Mouse (Mus musculus) heart, embryonic 14.5 days (tissue): Measurements from ENCODE around the gene Tmem235. TPM values are rescaled to one million over a fixed set of nuclear protein-coding genes. Genes with fewer than 3 reads are reported as not detected.

Experiments used
- ATAC-seq: fragments of 200-750 bp; cut with Nextera tagmentation; 2 replicates; pipeline ENCODE4 v1.8.0; 2017; ENCODE audit warnings: low read depth, moderate TSS enrichment; ENCODE audit not compliant: insufficient number of reproducible peaks, insufficient read depth, low FRiP score
- H3K27ac ChIP-seq, 2 experiments: fragments of 200-500 bp in 1 of 2; fragments of 300-500 bp in 1 of 2; sonication (generic) in 1 of 2; replicated peaks in 1 of 2; 2 replicates each; pipeline ENCODE4 v1.5.1; 2012 to 2014; ENCODE audit warnings: low read depth in 2 of 2, low read length in 2 of 2, control low read depth in 1 of 2, mild to moderate bottlenecking in 1 of 2, mixed read lengths in 1 of 2; ENCODE audit not compliant: control insufficient read depth in 1 of 2, insufficient read depth in 1 of 2
- H3K27me3 ChIP-seq: fragments of 300-500 bp; sonication (generic); 2 replicates; pipeline ENCODE4 v1.6.1; 2014; ENCODE audit warnings: mild to moderate bottlenecking, low read length, control low read depth; ENCODE audit not compliant: control insufficient read depth, insufficient read depth
- H3K36me3 ChIP-seq: fragments of 300-500 bp; sonication (generic); 2 replicates; pipeline ENCODE4 v1.6.1; 2014; ENCODE audit warnings: mild to moderate bottlenecking, control low read depth, low read length, mixed read lengths; ENCODE audit not compliant: control insufficient read depth, insufficient read depth
- H3K4me1 ChIP-seq, 2 experiments: fragments of 200-500 bp in 1 of 2; fragments of 300-500 bp in 1 of 2; sonication (generic) in 1 of 2; 2 replicates each; pipeline ENCODE4 v1.6.1; 2012 to 2014; ENCODE audit warnings: low read length in 2 of 2, control low read depth in 1 of 2, mixed read lengths in 1 of 2; ENCODE audit not compliant: control insufficient read depth in 2 of 2, insufficient read depth in 2 of 2
- H3K4me2 ChIP-seq: fragments of 300-500 bp; sonication (generic); 2 replicates; pipeline ENCODE4 v1.6.1; 2014; ENCODE audit warnings: mild to moderate bottlenecking, low read length
- H3K4me3 ChIP-seq, 2 experiments: fragments of 200-500 bp in 1 of 2; fragments of 300-500 bp in 1 of 2; sonication (generic) in 1 of 2; 2 replicates each; pipeline ENCODE4 v1.5.1; 2012 to 2014; ENCODE audit warnings: low read length in 2 of 2, mild to moderate bottlenecking in 2 of 2, control low read depth in 1 of 2, low read depth in 1 of 2, moderate library complexity in 1 of 2; ENCODE audit not compliant: control insufficient read depth in 1 of 2, insufficient read depth in 1 of 2
- H3K9ac ChIP-seq: fragments of 300-500 bp; sonication (generic); 2 replicates; pipeline ENCODE4 v1.6.1; 2014; ENCODE audit warnings: mild to moderate bottlenecking, low read length
- H3K9me3 ChIP-seq: fragments of 300-500 bp; sonication (generic); 2 replicates; pipeline ENCODE4 v1.6.1; 2016; ENCODE audit warnings: low read length, control low read depth; ENCODE audit not compliant: control insufficient read depth
- WGBS: fragments of 180-500 bp; shearing (Covaris S2); extraction: QIAGEN DNeasy Blood & Tissue Kit; methylation state at CpG from one replicate; pipeline ENCODE4 v1.1.7; 2014; 5-methylcytosine and 5-hydroxymethylcytosine counted together
- polyA plus RNA-seq: library from polyadenylated mRNA; unstranded; fragments of >200 nt; fragmentation: Nextera tagmentation; extraction: Ambion mirVana; gene quantifications from 2 replicates; pipeline ENCODE4 v1.2.1, GENCODE M21; 2014

The Tmem235 gene
- polyA plus RNA-seq, 1 experiment from 2014 or later, result not detected

DNA sequence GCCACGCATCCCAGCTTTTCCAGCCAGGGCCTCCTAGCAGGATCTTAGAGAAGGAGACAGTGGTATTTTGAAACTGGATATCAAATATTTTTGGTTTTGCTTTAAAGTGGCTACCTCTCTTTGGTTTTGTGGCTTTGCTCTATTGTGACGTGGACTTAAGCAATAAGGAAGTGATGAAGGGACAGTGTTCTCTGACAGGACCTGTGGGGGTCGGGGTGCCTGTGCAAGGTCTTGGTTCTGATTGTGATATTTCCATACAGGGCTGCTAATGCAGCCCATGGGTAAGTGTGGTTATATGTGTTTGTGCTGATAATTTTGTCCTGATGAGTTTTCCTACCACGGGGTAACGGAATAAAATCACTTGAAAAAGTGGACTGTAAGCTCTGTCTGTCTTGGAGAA, 5.2 kb upstream of the Tmem235 start:
- peaks cover 69% of the 10 kb centered on the region for H3K36me3 ChIP-seq
- no peak overlapping the region for H3K9ac ChIP-seq
- H3K4me1 ChIP-seq, result peaks cover 3 to 6% of the 10 kb centered on the region in 2 experiments
- H3K4me2 ChIP-seq, result no peak overlapping the region
- no peak for ATAC-seq
- no peak overlapping the region for H3K4me3 ChIP-seq
- H3K27me3 ChIP-seq, result peaks cover 16% of the 10 kb centered on the region
- H3K27ac ChIP-seq, result no peak overlapping the region
- H3K9me3 ChIP-seq, result no peaks in the 10 kb centered on the region
- WGBS, result 90% methylated on average over 5 of the region's 5 CpGs

DNA sequence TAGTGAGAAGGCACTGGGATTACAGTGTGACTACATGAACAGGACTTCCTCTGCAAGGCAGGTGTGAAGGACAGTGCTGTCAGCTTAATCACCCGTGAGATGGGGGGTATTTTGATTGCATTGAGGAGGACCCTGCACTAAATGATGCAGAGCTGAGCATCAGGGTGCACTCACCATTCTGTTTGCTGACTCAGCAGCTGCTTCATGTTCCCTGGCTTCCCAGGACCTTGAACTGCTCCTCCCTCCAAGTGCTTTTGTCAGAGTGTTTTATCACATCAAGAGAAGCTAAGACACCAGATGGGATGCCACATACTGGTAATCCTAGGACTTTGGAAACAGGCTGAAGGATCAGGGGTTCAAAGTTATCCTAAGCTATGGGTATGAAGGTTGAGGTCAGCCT, 4.6 kb upstream of the Tmem235 start:
- H3K36me3 ChIP-seq, result peaks cover 67% of the 10 kb centered on the region

DNA sequence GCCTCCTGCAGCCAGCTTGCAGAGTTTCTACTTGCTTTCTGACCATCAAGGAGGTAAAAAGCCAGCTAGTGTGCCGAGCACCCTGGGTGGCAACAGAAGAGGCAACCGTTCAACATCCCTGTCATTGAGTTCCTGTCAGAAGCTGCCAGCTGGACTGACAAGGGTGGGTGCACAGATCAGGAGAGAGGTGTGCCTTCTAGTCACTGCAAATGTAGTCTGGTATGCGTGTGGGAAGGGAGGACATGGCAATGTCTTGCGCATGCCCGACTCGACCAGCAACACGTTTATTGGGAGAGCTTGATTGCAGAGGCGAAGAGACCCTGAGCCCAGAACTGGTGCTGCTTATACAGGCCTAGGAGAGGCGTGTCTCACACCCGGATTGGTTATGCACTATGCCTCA, 3.1 kb upstream of the Tmem235 start:
- no peaks in the 10 kb centered on the region for H3K9me3 ChIP-seq
- 95% methylated on average over 10 of the region's 10 CpGs for WGBS
- H3K4me2 ChIP-seq, result no peak overlapping the region
- H3K27me3 ChIP-seq, result peaks cover 33% of the 10 kb centered on the region
- H3K4me1 ChIP-seq, result peaks cover 0 to 4% of the 10 kb centered on the region in 2 experiments; a peak in 1 of 4 replicates
- H3K36me3 ChIP-seq, result peaks cover 56% of the 10 kb centered on the region
- no peak for ATAC-seq
- H3K9ac ChIP-seq, result no peak overlapping the region
- H3K27ac ChIP-seq, result no peak overlapping the region
- no peak overlapping the region for H3K4me3 ChIP-seq

More for the DNA sequence above, 4.6 kb upstream of the Tmem235 start:
- Histone ChIP-seq H3K4me3 (no peak overlapping the region), H3K4me1 (peaks cover 2 to 4% of the 10 kb centered on the region in 2 experiments; a peak in 2 of 4 replicates), H3K27ac (no peak overlapping the region), H3K4me2 (no peak overlapping the region), H3K9ac (no peak overlapping the region), H3K9me3 (no peaks in the 10 kb centered on the region), H3K27me3 (peaks cover 19% of the 10 kb centered on the region)
- ATAC-seq, result no peak
- WGBS, result 82% methylated on average over 1 of the region's 1 CpGs

DNA sequence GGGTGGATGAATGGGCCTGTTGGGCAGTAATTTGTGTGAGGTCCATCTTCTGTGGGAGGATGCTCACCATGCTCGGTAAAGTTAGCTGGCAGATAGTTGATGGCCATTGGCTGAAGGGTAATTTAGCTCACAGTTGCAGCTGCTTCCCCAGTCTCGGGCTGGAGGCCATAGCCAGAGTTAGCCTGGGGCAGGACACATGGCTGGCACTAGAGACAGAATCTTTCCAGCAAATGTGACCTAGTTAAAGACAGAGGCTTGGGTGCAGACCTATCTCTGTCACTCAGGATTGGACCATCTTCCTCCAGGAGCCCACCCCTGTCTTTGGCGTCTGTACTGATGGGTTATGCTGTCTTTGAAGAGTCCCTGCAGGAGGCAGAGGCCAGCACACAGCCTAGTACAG, 2.2 kb upstream of the Tmem235 start:
- WGBS, result 57% methylated on average over 3 of the region's 3 CpGs
- Histone ChIP-seq H3K27ac (no peak overlapping the region), H3K4me2 (no peak overlapping the region), H3K4me3 (no peak overlapping the region), H3K9ac (no peak overlapping the region), H3K27me3 (peaks cover 37% of the 10 kb centered on the region), H3K9me3 (no peaks in the 10 kb centered on the region), H3K36me3 (peaks cover 46% of the 10 kb centered on the region), H3K4me1 (peaks cover 0 to 4% of the 10 kb centered on the region in 2 experiments; a peak in 1 of 4 replicates)
- no peak for ATAC-seq

DNA sequence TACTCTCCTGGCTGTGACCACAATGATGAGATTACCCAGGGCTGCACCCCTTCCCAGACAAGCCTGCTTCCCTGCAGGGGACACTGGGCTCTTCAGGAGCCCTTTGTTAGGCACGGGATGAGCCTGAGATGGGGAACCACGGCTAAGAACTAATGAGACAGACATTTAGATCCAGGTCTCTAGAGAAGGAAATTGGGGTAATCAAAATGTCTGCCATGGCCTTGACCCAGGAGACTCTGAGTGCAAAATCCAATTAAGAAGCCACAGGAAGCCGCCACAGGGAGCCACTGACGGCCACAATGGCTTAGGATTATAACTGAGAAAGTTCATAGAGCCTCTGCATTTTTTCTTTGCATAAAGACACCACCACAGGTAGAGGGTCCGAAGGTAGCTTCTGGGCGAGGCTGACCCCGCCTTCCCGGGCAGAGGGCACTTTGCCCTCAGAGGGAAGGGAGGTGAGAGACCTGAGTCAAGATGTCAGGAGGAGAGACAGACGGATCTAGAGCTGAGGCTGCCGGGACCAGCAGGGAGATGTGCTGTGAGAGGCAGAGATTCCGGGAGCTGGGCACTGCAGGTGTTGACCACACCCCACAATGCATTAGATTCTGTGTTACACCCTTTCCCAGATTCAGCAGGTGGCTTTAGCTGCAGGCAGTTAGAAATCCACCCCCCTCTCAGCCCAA, 2.8 kb downstream of the Tmem235 start:
- Histone ChIP-seq H3K4me3 (no peak overlapping the region), H3K4me2 (no peak overlapping the region), H3K4me1 (peaks cover 0 to 4% of the 10 kb centered on the region in 2 experiments; a peak in 1 of 4 replicates), H3K9me3 (no peaks in the 10 kb centered on the region), H3K27me3 (peaks cover 44% of the 10 kb centered on the region), H3K9ac (no peak overlapping the region), H3K36me3 (no peaks in the 10 kb centered on the region), H3K27ac (no peak overlapping the region)
- 43% methylated on average over 11 of the region's 11 CpGs for WGBS
- ATAC-seq, result no peak

DNA sequence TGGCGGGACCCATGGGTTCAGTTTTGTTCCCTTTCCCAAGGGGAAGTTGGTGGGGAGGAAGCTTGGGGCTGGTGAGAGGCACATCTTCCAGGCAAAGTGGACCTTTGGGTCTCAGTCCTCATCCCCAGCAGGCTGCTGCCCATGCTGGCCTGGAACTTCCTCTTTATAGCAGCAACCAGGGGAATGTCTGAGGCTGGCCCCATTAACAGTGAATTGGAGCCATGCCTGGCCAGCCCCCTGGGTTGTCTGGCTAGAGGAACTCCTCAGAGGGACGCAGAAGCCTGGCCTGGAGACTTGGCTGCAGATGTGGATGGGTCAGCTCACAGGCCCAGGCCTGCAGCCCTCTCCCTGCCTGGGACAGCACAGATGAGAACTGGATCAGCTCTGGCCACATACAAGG, 4.3 kb downstream of the Tmem235 start:
- Histone ChIP-seq H3K36me3 (no peaks in the 10 kb centered on the region), H3K9me3 (no peaks in the 10 kb centered on the region), H3K4me1 (peaks cover 0 to 4% of the 10 kb centered on the region in 2 experiments; a peak in 1 of 4 replicates), H3K4me2 (no peak overlapping the region), H3K27ac (no peak overlapping the region), H3K4me3 (no peak overlapping the region), H3K27me3 (peaks cover 32% of the 10 kb centered on the region), H3K9ac (no peak overlapping the region)
- ATAC-seq, result no peak
- 49% methylated on average over 2 of the region's 2 CpGs for WGBS

DNA sequence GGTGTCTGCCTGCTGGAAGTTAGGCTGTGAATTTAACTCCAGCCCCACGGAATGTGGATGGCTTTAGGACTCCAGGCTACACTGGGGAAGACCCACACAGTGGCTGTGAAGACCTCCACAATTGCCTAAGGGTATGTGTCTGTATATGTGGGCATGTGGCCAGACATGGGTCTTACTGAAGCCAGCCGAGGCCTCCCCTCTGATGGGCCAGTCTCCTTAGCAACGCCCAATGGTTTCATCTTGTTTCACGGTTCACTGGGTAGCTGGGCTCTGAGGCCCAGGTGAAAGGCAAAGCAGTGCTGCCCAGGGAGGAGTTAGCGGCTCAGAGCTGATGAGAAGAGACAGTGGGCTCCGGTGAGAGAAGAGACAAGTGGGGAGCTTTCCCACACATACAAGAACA, 5.4 kb downstream of the Tmem235 start:
- Histone ChIP-seq H3K27ac (no peak overlapping the region), H3K9me3 (no peaks in the 10 kb centered on the region), H3K27me3 (peaks cover 25% of the 10 kb centered on the region), H3K4me2 (no peak overlapping the region), H3K36me3 (no peaks in the 10 kb centered on the region), H3K9ac (no peak overlapping the region), H3K4me1 (no peaks in the 10 kb centered on the region), H3K4me3 (no peak overlapping the region)
- 61% methylated on average over 6 of the region's 6 CpGs for WGBS
- ATAC-seq, result no peak
